Mouse (Mus musculus) lung, postnatal 25 days (tissue): ENCODE measurements around the gene Mpeg1.

Source experiments
- DNase-seq: peaks from one replicate; pipeline ENCODE4 v3.0.0; 2022; ENCODE audit warnings: low spot score

Gene Mpeg1

DNA sequence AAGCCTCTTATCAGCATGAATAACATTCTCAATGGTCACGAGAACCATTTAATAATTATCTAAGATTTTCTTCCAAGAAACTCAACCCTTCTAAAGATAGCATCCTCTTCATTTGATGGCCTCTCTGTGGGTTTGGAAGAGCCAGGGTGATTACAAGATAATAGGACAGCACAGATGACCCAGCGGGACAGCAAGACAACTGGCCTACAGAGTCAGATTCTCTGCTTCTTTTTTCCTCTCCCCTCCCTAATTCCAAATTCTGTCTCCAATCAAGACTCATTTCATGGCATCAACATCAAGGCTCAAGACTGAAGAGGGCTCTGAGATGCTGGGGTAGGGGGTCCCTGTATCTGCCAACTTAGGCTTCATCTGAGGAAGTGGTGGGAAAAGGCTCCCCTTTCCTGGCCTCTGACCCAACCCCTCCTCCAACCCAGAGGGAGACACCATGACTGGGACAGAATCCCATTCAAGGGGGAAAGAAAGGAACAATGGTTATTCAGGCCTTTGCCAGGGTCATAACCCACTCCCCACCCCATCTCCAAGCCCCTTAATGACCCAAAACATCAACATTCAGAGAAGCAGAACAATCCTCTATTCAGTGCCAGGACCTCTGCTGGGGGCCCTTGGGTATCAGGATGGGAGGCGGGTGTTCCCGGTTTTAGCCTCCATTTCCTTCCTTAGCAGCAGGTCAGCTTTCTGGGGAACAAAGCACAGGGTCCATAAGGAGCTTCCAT, 33.0 kb downstream of the Mpeg1 start:
- no peak for DNase-seq

DNA sequence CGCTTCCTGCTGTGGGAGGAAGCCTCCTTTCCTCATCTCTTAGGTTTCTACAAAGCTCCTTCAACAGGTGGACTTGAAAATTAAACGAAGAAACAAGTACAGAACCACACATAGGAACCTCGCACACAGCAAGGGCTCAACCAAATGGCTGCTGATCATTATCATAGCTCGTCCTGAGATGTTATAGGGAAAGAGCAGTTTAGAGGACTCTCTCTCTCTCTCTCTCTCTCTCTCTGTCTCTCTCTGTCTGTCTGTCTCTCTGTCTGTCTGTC, 33.5 kb downstream of the Mpeg1 start:
- DNase-seq, result no peak

DNA sequence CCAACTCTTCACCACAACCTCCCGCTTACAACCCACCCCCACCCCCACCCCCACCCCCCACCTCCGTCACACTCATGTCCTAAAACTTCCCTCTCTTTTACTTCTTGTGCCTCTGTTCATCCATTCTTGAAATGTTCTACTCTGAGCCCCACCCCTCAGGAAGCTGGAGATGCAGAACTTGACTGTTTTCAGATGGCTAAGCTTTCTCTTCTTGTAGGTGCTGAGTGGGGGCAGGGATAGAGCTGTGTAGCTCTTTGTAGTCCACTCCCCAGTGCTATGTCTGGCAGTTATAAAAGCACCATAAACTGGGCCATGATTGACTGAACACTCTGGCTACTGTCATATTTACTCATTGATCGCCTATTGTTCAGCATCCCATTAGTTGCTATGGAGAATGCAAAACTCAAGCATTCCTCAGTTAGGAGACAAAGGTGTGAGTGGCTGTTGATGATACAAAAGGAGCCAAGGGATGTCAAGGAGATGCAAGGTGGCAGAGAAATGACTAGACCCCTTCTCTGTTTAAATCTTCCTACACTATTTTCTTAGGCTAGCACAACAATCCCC, 34.5 kb downstream of the Mpeg1 start:
- DNase-seq, result no peak

DNA sequence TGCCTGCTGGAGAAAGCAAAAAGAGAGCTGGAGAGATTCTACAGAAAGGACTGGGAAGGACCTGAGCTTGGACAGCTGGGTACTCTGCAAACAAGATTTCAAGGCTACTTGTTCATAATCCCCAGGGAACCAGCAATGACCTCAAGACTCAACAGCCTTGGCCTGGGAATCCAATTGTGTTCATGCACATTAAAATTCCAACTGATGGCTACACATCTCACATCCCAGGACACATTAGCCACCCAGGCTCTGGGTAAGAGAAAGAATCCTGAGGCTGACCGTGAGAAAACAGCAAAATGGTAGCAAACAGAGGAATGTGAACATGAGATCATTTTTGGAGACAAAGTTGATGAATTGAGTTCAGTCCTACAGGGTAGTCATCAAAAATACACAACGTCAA, 35.7 kb downstream of the Mpeg1 start:
- no peak for DNase-seq

DNA sequence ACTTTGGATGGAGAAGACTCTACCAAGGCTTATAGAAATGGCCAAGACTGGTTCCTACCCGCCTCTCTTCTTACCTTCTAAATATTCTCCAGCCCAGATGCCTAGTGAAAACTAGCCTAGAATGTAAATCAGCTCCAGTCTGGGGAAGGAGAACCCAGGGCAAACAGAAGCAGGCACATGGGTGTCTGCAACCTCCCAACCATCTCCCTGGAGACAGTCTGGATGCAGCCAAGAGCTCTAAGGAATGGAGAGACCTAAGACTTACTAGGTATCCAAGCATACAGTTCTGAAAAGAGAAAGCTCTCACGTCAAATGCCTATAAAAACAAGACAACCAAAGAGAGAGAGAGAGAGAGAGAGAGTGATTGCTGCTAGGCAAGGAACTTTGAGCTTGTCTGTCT, 37.3 kb downstream of the Mpeg1 start:
- no peak for DNase-seq

DNA sequence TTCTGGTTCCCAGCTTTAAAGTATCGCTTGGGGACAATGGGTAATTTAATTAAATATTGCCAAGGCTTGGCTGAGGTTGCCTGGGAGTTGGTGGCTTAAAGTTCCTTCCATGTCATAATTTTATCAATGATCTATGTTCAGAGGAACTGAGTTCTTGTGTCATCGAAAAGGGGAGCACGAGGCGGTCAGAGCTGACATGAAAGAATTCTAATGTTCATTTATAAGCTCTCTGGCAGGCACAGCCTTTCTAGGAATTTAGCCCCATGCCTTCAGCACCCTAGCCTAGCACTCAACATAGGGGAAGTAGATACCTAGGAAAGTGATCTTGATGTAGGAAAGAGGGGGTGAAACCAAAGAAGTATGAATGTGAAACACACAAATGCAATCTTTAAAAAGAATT, 37.7 kb downstream of the Mpeg1 start:
- no peak for DNase-seq

DNA sequence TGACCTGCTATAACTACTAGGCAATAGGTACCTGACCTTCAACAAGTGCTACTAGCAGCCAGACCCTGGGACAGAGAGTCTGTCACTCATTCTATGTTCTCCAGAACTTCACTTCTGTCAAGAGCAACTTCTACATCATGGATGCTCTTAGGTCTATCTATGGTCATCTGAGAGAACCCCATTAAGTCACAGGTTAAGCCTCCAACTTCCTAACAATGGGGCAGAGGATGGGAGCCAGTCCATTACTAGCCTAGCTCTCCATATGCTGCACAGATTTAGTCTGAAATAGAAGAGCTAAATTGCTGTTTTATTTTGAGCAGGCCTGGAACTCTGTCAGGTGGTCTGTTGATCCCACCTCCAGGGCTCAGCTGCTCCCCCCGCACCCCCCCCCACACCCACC, 38.4 kb downstream of the Mpeg1 start:
- no peak for DNase-seq

DNA sequence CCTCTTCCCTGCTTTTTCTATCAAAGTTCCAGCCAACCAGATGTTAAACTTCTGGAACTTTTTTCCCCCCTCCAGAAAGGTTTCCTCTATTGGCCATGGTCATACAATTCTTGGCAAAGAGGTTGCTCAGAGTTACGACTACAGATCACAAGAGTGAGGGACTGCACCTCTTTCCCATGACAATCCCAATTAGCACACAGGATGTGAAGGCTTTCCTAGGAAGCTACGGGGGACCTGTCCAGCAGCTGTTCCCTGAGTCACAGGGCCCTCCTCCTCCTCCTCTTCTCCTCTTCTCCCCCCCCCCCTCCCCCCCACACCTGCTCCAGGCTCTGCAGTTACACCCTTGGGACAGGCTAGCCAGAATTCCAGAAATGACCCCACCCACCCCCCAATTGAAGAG, 38.9 kb downstream of the Mpeg1 start:
- DNase-seq, result no peak

DNA sequence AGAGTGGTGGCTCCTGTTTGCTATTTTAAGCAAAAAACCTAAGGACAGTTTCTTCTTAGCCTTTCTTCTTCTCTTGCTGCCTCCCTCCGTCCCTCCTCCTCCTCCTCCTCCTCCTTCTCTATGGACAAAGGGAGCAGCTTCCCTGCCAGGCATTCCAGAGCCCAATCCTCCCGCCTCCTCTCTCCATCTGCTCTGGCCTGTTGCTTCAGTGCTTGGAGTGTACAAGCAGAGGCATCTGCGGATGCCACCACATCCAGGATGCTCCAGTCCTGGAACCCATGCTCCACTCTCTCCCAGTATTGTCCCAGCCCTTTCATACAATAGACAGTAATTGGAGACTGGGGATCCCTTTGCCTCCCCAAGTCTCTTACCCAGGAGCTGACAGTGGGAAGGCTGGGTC, 39.5 kb downstream of the Mpeg1 start:
- DNase-seq, result no peak

DNA sequence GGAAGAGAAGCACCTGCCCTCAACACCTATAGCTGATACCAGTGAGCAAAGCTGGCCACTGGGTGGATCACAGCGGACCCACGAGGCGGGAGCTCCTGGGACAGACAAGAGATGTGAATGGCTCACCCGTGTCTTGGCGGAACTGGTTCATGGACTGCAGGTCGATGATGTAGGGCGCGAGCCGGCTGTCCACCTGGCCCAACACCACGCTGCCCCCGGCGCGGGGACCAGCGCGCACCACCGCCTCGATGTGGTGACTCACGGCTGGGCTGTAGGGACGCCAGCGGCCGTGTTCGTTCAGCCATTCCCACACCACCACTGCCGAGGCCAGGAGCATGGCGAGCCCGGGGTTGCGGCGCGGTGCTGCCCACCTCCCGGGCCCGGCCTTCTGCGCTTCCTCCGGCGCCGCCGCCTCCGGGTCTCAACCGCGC, 40.3 kb downstream of the Mpeg1 start:
- no peak for DNase-seq

DNA sequence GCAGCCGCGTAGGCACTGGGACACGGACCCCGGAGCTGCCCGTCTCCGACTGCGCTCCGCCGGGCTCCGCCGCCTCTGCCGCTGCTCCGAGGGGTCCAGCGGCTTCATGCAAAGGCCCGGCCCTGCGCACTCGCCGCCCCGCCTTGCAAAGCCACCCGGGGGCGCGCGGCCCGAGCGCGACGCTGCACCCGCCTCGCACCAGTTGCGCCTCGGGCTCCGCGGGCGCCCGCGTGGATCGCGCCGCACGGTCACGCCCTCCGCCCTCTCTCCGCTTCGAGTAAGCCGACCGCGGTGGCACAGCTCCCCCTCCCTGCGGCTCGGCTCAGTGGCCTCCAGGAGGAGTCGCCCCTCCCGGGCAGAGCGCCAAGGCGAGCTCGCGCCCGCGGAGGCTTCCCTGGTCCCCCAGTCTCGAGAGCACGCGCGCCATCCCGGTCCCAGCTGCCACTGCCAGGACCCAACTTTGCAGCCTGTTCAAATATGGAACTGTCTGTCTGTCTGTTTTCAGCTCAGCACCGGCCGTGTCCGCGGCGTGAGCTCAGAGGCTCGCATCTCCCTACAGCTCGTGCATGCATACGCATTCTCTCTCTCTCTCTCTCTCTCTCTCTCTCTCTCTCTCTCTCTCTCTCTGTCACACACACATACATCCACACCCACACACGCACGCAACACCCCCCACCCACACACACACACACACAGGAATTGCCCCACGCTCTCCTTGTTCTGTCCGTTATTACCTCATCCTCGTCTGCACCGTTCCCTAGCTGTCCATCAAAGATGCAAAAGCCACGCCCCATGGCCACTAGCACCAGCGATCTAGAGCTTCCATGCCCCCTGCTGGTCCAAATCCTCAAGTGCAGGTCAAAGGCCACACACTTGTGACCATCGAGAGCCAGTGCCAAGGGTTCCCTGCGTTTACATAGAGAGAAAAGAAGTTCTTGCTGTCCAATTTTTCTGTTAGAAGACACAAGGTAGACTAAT, 41.1 kb downstream of the Mpeg1 start, which contains the start of gene Dtx4:
Dtx4 (minus strand) TSS at position 85 of the 978 bp plus-strand sequence.
- peak; percentile 95 for DNase-seq

DNA sequence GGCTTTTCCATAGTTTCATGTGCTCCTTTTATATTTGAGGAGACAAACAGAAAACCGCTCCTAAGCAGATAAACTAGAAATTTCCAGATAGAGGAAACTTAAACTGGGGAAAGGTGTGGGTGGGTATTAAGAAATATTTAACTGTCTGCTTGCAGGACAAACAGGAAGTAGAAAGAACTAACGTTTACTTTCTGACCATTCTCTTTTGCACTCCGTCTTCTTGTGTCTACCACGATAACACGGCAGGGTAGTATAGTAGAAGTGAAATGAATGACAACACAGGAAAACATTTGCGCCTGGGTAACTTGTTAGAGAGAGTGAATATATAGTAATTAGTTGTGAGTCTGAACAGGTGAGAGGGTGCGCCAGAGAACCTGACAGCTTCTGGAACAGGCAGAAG, 42.2 kb downstream of the Mpeg1 start:
- DNase-seq, result no peak

DNA sequence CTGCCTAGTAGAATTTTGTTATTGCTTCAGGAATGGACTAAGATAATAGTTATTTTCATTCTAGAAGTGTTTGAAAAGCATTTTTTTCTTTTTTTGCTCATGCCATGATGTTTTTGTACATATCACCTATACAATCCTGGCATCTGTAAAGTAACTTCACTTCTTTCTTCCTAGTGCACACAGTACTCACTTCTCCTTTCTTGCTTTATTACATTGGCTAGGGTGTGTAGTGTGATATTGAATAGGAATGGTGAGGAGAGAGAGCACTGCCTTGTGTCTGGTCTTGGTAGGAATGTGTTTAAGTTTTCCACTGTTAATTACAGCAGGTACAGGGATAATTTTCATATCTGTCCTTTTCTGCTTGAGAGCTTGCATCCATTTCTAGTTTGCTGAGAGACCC, 54.0 kb downstream of the Mpeg1 start:
- no peak for DNase-seq
